Mouse (Mus musculus): ENCODE measurements around the gene Thrap3. TPM values are rescaled to one million over a fixed set of nuclear protein-coding genes. Genes with fewer than 3 reads are reported as not detected.

Thrap3 gene
- 143 and 165 TPM in 2 replicates for polyA plus RNA-seq (2015; fragmentation: Nextera tagmentation; extraction: Ambion mirVana)

DNA sequence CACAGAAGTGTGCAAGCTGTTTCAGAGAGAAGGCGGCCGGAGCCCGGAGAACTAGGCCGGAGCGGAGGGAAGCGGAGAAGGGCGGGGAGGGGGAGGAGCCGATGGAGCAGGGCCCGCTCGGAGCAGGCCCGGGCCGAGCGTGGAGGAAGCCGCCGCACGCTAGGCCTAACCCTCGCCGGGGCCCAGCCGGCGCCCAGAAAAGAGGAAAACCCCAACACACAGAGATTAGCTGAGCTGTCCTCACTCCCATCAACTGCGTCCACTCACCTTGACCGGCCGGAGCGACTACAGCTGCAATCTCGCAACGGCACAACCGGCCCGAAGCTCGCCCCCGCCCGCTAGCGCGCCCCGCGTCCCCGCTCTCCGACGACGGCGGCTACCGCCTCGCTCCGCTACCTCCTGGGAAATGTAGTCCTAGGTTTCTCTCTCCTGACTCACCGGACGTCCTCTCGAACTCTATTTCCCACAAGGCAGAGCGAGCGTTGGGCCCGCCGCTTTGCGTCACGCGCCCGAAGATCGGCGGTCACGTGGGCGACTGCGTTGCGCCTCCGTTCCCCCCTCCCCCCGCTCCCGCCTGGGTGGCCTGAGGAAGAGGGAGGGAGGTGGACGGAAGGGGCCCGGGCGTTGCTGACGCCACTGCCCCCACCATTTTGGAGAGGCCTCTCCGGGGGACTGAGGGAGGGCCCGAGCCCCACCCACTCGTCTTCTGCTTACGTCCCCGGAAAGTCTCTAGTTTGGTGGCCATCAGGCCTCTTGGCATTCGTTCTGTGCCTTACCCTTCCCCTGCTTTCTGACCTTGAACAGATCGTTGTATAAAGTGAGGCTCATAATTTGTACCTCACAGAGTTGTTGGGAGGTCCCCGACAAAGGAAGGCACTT lies at the start of gene Thrap3:
Gene Thrap3, minus strand, starts transcription at position 458 of the 879 bp plus-strand sequence.
- no peaks in the 10 kb centered on the region for H3K27me3 ChIP-seq
- peaks cover 52% of the 10 kb centered on the region for H3K4me1 ChIP-seq (replicated peaks)
- peak within 1 kb of the TSS; percentile 83 for H3K9ac ChIP-seq
- ATAC-seq (ENCODE audit: low read depth) = peak; percentile 100
- H3K9me3 ChIP-seq = no peaks in the 10 kb centered on the region
- peak within 1 kb of the TSS; percentile 65 for H3K4me2 ChIP-seq
- H3K36me3 ChIP-seq = no peaks in the 10 kb centered on the region
- under 1% methylated on average over 71 of the region's 75 CpGs for WGBS
- peak within 1 kb of the TSS; percentile 81 for H3K4me3 ChIP-seq
- peak within 1 kb of the TSS; percentile 96 for H3K27ac ChIP-seq (replicated peaks)

DNA sequence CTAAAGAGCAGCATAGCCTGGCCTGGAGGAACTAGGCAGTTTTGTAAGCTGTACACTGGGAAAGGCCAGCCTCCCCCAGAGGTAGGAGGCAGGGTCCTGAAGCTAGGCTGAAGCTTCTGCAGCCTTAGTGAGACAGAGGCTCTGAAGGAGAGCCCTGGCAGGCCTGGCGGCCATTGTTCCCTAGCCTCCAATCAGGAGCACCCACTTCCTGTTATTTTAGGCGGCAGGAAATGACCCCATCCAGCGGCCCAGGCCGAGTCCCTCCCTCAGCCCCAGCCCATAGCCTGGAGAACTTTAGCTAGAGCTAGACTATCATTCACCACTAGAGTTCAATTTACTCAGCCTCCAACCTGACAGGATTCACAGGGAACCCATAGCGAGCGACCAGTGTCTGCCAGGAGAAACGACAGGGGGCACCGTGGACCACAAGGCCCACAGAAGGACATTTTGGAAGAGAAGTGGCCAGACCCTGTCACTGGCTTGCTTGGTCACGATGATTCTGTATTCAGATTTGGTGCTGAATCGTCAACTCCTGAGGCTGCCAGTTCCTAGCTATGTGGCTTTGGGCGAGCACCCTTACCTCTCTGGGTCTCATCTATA lies 49.2 kb upstream of the Thrap3 start:
- no peak for ATAC-seq (ENCODE audit: low read depth)
- Histone ChIP-seq H3K4me1 (replicated peaks) (peaks cover 72% of the 10 kb centered on the region), H3K9ac (peak overlapping the region; percentile 55), H3K4me3 (no peak overlapping the region), H3K27ac (replicated peaks) (peak overlapping the region; percentile 46), H3K36me3 (0 out of 2 replicates have a peak, but pooled peaks cover 18% of the 10 kb centered on the region), H3K4me2 (peak overlapping the region; percentile 30), H3K9me3 (no peaks in the 10 kb centered on the region), H3K27me3 (no peaks in the 10 kb centered on the region)
- WGBS = 65% methylated on average over 11 of the region's 11 CpGs

DNA sequence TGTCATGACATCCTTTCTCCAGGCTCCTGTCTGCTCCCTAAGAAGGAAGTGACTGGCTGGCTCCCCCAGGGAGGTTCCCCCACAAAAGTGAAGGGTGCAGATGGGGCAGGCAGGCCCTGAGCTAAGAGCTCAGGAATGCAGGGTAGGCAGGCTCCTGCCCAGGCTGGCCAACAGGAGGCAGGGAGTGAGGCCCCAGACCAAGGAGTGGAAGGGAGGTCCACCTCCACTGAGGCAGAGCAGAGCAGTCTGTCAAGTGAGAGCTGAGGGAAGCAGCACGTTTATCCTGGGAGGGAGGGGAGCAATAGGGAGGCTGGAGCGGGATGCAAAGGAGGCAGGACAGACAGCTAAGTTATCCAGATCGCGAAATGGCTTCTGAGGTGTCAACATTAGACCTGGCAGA lies 48.1 kb upstream of the Thrap3 start:
- no peak overlapping the region for H3K4me2 ChIP-seq
- H3K36me3 ChIP-seq = peaks cover 24% of the 10 kb centered on the region
- H3K9me3 ChIP-seq = no peaks in the 10 kb centered on the region
- ATAC-seq (ENCODE audit: low read depth) = no peak
- H3K27ac ChIP-seq (replicated peaks) = no peak overlapping the region
- H3K4me3 ChIP-seq = no peak overlapping the region
- H3K4me1 ChIP-seq (replicated peaks) = peaks cover 72% of the 10 kb centered on the region
- H3K9ac ChIP-seq = peak overlapping the region; percentile 45; the same call in 1 of the 2 replicates
- 61% methylated on average over 4 of the region's 4 CpGs for WGBS
- H3K27me3 ChIP-seq = no peaks in the 10 kb centered on the region

DNA sequence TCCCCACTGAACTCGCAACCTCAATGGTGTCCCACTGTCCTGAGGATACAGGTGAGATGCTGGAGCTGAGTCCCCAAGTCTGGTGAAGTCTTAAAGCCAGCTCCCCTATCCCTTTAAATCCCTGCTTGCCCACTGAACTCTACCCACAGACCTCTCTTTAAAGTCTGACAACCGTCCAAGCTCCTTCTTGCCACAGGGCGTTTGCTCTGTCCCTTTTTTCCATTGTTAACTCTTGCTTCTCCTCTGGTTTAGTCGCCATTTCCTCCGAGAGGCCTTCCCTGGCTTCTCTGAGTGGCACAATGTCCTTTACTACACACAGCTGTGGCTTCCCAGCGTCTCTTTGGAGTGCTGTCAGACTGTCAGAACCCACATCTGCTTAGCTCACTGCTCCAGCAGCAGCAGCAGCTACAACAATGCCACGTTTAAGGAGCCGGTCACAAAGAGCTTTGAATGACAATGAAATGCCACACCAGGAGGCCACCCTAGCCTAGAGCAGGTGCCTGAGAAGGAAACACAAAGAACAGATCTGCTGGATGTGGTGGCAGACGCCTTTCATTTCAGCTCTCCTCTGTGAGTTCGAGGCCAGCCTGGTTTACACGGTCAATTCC lies 45.8 kb upstream of the Thrap3 start:
- no peak overlapping the region for H3K4me3 ChIP-seq
- peaks cover 55% of the 10 kb centered on the region for H3K4me1 ChIP-seq (replicated peaks)
- no peaks in the 10 kb centered on the region for H3K9me3 ChIP-seq
- H3K27me3 ChIP-seq = no peaks in the 10 kb centered on the region
- ATAC-seq (ENCODE audit: low read depth) = no peak
- H3K27ac ChIP-seq (replicated peaks) = peak overlapping the region; percentile 65
- H3K36me3 ChIP-seq = peaks cover 24% of the 10 kb centered on the region
- peak overlapping the region; percentile 20 for H3K4me2 ChIP-seq
- H3K9ac ChIP-seq = peak overlapping the region; percentile 17
- 14% methylated on average over 11 of the region's 11 CpGs for WGBS

DNA sequence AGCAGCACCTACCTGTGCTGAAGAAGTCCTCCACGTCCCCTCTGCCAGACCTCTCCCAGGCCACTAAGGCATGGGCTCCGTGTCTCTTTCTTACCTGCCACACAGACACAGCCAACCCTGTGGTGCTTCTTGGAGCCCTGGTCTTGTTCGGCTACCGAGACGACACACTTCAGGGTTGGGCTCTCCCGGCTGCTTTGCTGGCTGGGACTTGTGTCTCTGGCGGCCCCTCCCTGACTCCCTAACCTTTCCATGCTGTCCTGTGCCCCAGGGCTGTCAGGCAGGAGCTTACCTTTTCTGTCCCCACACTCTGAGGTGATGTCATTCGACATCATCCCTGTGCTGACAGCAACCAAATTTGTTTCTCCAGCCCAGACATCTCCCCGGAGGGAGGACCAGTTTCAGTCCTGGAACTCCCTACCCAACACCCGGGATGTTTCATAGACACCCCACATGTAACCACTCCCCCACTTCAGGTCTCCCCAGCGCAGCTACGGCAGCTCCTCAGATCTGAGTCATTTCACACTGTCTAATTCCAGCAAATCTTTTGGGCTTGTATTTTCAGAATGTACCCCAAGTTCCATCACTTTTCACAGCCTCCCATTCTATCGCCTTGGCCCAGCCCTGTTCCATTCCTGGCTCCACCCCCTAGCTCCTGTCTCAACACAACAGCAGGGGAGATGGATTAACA lies 43.8 kb upstream of the Thrap3 start:
- peaks cover 36% of the 10 kb centered on the region for H3K36me3 ChIP-seq
- no peaks in the 10 kb centered on the region for H3K9me3 ChIP-seq
- no peaks in the 10 kb centered on the region for H3K27me3 ChIP-seq
- peaks cover 42% of the 10 kb centered on the region for H3K4me1 ChIP-seq (replicated peaks)
- no peak overlapping the region for H3K4me3 ChIP-seq
- no peak overlapping the region for H3K4me2 ChIP-seq
- no peak for ATAC-seq (ENCODE audit: low read depth)
- WGBS = 85% methylated on average over 13 of the region's 13 CpGs
- no peak overlapping the region for H3K27ac ChIP-seq (replicated peaks)
- H3K9ac ChIP-seq = no peak overlapping the region

DNA sequence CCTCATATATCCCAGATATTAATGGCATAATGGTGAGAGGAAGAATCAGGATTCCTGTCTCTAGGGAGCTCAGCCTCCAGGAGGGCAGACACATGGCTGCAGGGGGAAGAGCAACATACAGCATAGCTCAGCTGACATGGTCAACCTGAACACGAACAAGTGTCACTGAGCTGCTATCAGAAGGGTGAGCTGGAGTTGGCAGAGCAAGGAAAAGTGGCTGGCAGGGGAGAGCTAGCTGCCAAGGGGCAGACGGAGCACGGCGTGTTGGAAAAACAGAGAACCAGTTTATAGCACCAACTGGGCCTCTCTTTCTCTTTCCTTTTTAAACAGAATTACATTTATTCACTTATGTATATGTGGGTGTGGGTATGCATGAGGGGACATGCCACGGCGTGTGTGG lies 40.0 kb upstream of the Thrap3 start:
- Histone ChIP-seq H3K9me3 (no peaks in the 10 kb centered on the region), H3K9ac (no peak overlapping the region), H3K4me3 (no peak overlapping the region), H3K36me3 (peaks cover 67% of the 10 kb centered on the region), H3K4me1 (replicated peaks) (peaks cover 18% of the 10 kb centered on the region), H3K4me2 (no peak overlapping the region), H3K27me3 (no peaks in the 10 kb centered on the region), H3K27ac (replicated peaks) (no peak overlapping the region)
- no peak for ATAC-seq (ENCODE audit: low read depth)
- 85% methylated on average over 6 of the region's 6 CpGs for WGBS

DNA sequence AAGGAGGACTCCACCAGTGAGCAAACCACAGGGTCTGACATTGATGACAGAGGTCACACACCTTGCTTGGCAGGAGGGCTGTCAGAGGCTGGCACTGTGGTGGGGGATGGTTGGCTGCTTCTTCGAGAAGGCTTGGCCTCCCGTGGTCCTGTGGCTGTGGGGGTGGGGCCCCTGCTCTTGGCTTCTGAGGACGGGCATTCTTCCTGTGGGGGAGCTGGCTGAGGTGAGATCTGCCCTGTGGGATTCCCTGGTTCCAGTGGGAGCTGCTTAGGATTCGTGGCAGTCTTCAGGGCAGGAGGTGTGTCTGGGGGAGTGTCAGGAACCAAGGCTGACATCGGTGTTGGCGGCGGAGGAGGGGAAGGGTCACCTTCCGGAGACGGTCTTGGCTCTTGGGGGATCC lies 39.4 kb upstream of the Thrap3 start:
- Histone ChIP-seq H3K27ac (replicated peaks) (no peak overlapping the region), H3K27me3 (no peaks in the 10 kb centered on the region), H3K4me3 (no peak overlapping the region), H3K9ac (no peak overlapping the region), H3K4me1 (replicated peaks) (peaks cover 21% of the 10 kb centered on the region), H3K9me3 (no peaks in the 10 kb centered on the region), H3K4me2 (no peak overlapping the region), H3K36me3 (peaks cover 68% of the 10 kb centered on the region)
- WGBS = 61% methylated on average over 9 of the region's 9 CpGs
- ATAC-seq (ENCODE audit: low read depth) = no peak

DNA sequence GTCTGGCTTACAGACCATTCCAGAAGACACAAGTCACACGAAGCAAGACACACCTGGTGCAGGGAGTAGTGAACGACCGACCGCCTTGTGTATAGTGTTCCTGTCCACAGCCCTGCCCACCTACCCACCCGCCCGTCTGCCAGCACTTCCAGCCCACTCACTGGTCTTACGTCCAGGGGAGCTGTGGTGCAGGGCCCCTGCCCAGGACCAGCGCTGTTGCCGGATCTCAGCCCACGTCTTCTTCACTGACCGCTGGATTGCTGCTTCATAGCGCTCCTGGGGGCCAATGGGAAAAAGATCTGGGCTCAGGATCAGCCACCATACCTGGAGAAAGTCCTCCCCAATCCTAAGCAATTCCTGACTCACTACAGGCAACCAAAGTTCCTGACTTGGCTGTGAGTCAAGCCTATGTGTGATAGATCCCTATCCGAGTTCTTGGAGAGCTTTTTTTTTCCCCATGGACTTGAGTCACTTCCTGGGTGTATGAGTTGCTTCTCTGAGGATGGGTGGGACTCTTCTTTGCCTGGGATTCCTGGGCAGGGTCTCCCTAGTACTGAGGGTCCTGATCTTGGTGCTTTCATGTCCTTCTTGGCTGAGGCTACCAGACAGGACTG lies 37.4 kb upstream of the Thrap3 start:
- Histone ChIP-seq H3K27me3 (no peaks in the 10 kb centered on the region), H3K9me3 (no peaks in the 10 kb centered on the region), H3K27ac (replicated peaks) (no peak overlapping the region), H3K4me1 (replicated peaks) (peaks cover 21% of the 10 kb centered on the region), H3K9ac (no peak overlapping the region), H3K4me2 (no peak overlapping the region), H3K36me3 (peaks cover 83% of the 10 kb centered on the region), H3K4me3 (no peak overlapping the region)
- 94% methylated on average over 13 of the region's 13 CpGs for WGBS
- no peak for ATAC-seq (ENCODE audit: low read depth)

DNA sequence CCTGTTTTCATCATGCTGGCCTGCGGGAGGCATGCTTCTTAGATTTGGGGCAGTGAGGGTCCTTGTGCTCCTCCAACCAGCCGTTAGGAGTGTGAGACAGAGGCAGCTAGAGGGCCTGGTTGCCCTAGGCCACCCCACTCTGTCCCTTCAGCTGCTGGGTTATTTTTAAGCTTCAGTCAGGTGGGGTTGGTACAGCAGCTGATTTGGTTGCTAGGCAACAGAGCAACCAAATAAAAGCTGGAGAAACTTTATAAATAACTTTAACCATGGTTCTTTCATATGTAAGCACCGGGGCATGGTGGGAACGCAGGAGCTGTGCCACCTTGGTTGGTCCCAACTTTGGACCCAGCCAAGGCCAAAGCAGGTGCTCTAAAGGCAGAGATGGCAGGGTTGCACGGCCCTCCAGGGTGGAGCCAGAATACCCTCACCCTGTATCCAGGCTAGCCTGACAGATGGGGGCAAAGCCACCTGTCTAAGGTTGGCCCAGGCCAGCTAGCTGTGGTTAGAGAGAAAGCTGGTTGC lies 35.2 kb upstream of the Thrap3 start:
- Histone ChIP-seq H3K4me3 (no peak overlapping the region), H3K36me3 (peaks cover 100% of the 10 kb centered on the region), H3K27ac (replicated peaks) (no peak overlapping the region), H3K4me2 (no peak overlapping the region), H3K4me1 (replicated peaks) (peaks cover 19% of the 10 kb centered on the region), H3K9me3 (no peaks in the 10 kb centered on the region), H3K9ac (no peak overlapping the region), H3K27me3 (no peaks in the 10 kb centered on the region)
- WGBS = 60% methylated on average over 5 of the region's 5 CpGs
- no peak; the same call in 1 of the 2 replicates for ATAC-seq (ENCODE audit: low read depth)

DNA sequence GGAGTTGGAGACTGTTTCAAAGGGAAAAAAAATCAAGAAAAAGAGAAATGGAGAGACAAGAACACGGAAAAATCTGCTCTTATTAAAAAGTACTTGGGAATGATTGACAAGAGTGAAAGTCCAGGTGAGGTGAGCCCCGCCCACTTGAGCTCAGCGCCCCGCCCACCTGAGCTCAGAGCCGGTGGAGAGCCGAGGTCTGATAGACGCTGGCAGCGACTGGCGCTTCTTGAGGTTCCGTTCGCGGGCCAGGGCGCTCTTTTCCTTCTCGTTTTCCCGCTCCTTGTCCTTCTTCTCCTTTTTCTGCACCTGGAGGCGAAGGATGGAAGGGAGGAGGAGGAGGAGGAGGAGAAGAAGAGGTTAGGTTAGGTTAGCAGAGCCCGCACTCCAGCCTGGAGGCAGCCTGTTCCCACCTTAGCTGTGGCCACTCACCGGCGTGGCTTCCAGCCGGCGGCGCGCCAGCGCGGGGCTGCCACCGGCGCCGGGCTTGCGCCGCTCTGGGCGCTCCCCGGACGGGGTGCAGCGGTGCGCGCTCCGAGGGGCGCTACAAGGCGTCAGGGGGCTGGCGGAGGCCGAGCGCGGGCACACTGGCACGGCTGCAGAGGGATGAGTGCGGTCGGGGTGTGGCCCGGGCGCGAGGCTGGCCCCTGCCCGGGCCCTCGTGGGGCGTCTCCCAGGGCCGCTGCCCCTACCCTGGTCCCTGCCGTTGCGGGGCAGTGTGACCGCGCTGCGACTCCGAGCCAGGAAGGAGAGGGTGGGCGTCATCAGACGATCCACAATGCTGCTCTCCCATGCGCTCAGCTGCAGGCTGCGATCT lies 34.1 kb upstream of the Thrap3 start:
- Histone ChIP-seq H3K36me3 (peaks cover 100% of the 10 kb centered on the region), H3K4me2 (no peak overlapping the region), H3K27ac (replicated peaks) (no peak overlapping the region), H3K9me3 (no peaks in the 10 kb centered on the region), H3K4me3 (no peak overlapping the region), H3K27me3 (no peaks in the 10 kb centered on the region), H3K4me1 (replicated peaks) (peaks cover 14% of the 10 kb centered on the region), H3K9ac (no peak overlapping the region)
- 0 out of 2 replicates have a peak, but pooled peaks have one; percentile 24 for ATAC-seq (ENCODE audit: low read depth)
- 37% methylated on average over 62 of the region's 63 CpGs for WGBS

DNA sequence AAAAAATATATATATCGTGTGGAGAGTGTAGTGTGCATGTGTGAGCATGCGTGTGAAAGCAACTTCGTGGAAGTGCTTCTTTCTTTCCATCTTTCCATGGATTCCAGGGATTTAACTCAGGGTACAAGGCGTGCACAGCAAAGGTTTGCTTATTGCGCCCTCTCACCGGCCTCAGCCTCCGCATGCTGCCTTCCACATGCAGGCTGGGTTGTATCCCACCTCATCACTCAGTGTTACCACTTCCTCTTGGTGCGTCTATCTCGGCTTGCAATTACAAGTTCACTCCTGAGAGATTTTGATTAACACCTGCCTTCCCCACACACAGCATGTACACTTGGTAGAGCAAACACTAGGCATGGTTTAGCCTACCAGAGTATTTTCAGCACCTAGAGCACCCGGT lies 32.6 kb upstream of the Thrap3 start:
- 93% methylated on average over 10 of the region's 10 CpGs for WGBS
- H3K9me3 ChIP-seq = no peaks in the 10 kb centered on the region
- no peak overlapping the region for H3K27ac ChIP-seq (replicated peaks)
- no peak overlapping the region for H3K9ac ChIP-seq
- H3K4me2 ChIP-seq = no peak overlapping the region
- H3K4me3 ChIP-seq = no peak overlapping the region
- H3K4me1 ChIP-seq (replicated peaks) = peaks cover 17% of the 10 kb centered on the region
- no peaks in the 10 kb centered on the region for H3K27me3 ChIP-seq
- no peak for ATAC-seq (ENCODE audit: low read depth)
- peaks cover 99% of the 10 kb centered on the region for H3K36me3 ChIP-seq

Data from neural tube, embryonic 13.5 days (tissue).